In the genomic region with DNA sequence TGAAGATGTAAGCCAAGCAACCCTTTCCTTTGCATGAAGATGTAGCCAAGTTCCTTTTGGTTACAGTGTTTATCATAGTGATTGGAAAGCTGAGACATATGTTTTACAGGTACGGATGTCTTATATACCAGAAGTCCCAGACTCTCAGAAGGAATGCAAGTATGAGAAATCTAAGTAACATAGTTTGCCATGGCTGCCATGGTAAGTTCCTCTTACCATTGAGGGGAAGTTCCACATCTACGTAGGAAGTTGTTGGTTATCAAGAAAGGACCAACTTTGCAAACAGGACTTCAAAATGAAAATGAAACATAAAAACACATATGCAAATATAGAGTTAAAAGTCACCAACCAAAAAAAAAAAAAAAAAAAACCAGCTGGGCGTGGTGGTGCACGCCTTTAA, we compare ENCODE assay signal across 29 mouse cellular contexts. TPM values are rescaled to one million over a fixed set of nuclear protein-coding genes. Genes with fewer than 3 reads are reported as not detected.
A peak's percentile ranks its signal among the peaks of the same experiment; 100 is the strongest.
DNase-seq lines count a peak whose midpoint lies in the region; ATAC-seq and TF ChIP-seq lines count a peak whose summit lies in the region.
"Had no signal": no experiment of that assay in that cellular context is flagged by ENCODE, and none has a peak within 500 bp of the region (broad histone marks: within the 10 kb centered on the region; RNA-seq: fewer than 3 reads in every experiment).

No protein-coding gene starts in this region.

- TF ChIP-seq CTCF in liver, adult 2 months (IDR thresholded peaks at IDR 0.05; ENCODE audit: low read depth, low read length), result no peak
- TF ChIP-seq CTCF in MEL (IDR thresholded peaks at IDR 0.05 in 2 of 3, conservative IDR thresholded peaks at IDR 0.05 in 1 of 3; ENCODE audit: control insufficient read depth in 1 of 3, insufficient read depth in 1 of 3, low read depth in 2 of 3, low read length in 3 of 3, poor library complexity in 1 of 3, severe bottlenecking in 1 of 3), result no peak

- no peak for ATAC-seq in liver, embryonic 12.5 days
- peak; percentile 72 for ATAC-seq in megakaryocyte, adult 5-6 weeks (ENCODE audit: poor library complexity, severe bottlenecking)
- ATAC-seq: forebrain, postnatal 0 days; intestine, postnatal 0 days; midbrain, embryonic 16.5 days had no signal

- WGBS in liver, adult 2 months, result 95% methylated on average over 4 of the region's 4 CpGs
- 81% methylated on average over 4 of the region's 4 CpGs for WGBS in liver, embryonic 12.5 days (ENCODE audit: insufficient replicate concordance)

- no peaks in the 10 kb centered on the region for H3K36me3 ChIP-seq in liver, adult 2 months (ENCODE audit: control insufficient read depth, insufficient read depth, low read length)
- no peaks in the 10 kb centered on the region for H3K36me3 ChIP-seq in liver, embryonic 12.5 days
- no peaks in the 10 kb centered on the region for H3K36me3 ChIP-seq in MEL (ENCODE audit: control insufficient read depth in 1 of 2, insufficient read depth in 2 of 2, low read length in 2 of 2)
- H3K36me3 ChIP-seq: heart, embryonic 10.5 days; heart, embryonic 15.5 days; hindbrain, embryonic 12.5 days; limb, embryonic 10.5 days; limb, embryonic 15.5 days; liver, embryonic 15.5 days; neural tube, embryonic 12.5 days had no signal

- no peaks in the 10 kb centered on the region for H3K4me1 ChIP-seq in liver, adult 2 months (ENCODE audit: control insufficient read depth, insufficient read depth, low read length)
- H3K4me1 ChIP-seq in liver, embryonic 12.5 days, result peaks cover 10% of the 10 kb centered on the region
- no peaks in the 10 kb centered on the region for H3K4me1 ChIP-seq in MEL (ENCODE audit: control insufficient read depth in 1 of 2, insufficient read depth in 2 of 2, low read length in 2 of 2)
- H3K4me1 ChIP-seq: heart, embryonic 10.5 days; heart, embryonic 15.5 days; hindbrain, embryonic 12.5 days; limb, embryonic 10.5 days; limb, embryonic 15.5 days; neural tube, embryonic 12.5 days had no signal

- H3K79me2 ChIP-seq in liver, adult 2 months (ENCODE audit: control insufficient read depth, insufficient read depth, low read length), result no peaks in the 10 kb centered on the region
- no peaks in the 10 kb centered on the region for H3K79me2 ChIP-seq in MEL (ENCODE audit: control insufficient read depth, insufficient read depth, low read length, poor library complexity)

- H3K27me3 ChIP-seq in liver, adult 2 months (ENCODE audit: control insufficient read depth, insufficient read depth, low read length), result peaks cover 30% of the 10 kb centered on the region
- H3K27me3 ChIP-seq in liver, embryonic 12.5 days (replicated peaks), result no peaks in the 10 kb centered on the region
- H3K27me3 ChIP-seq in MEL (ENCODE audit: control insufficient read depth in 1 of 2, insufficient read depth in 2 of 2, low read length in 2 of 2), result no peaks in the 10 kb centered on the region
- H3K27me3 ChIP-seq: heart, embryonic 15.5 days; limb, embryonic 15.5 days; liver, embryonic 15.5 days; neural tube, embryonic 12.5 days had no signal

- no peak overlapping the region for H3K27ac ChIP-seq in liver, adult 2 months (replicated peaks; ENCODE audit: insufficient read depth, low read depth, low read length)
- no peak overlapping the region for H3K27ac ChIP-seq in liver, embryonic 12.5 days
- H3K27ac ChIP-seq in MEL (ENCODE audit: control insufficient read depth, low read depth, low read length), result no peak overlapping the region
- H3K27ac ChIP-seq: heart, embryonic 10.5 days; heart, embryonic 15.5 days; hindbrain, embryonic 12.5 days; limb, embryonic 10.5 days; limb, embryonic 15.5 days; liver, embryonic 15.5 days; neural tube, embryonic 12.5 days had no signal

- no peak overlapping the region for H3K4me2 ChIP-seq in liver, embryonic 12.5 days
- H3K4me2 ChIP-seq: heart, embryonic 15.5 days; hindbrain, embryonic 12.5 days; limb, embryonic 15.5 days; liver, embryonic 15.5 days; lung, embryonic 14.5 days; midbrain, embryonic 11.5 days; neural tube, embryonic 12.5 days had no signal

- no peaks in the 10 kb centered on the region for H3K9me3 ChIP-seq in liver, embryonic 12.5 days (replicated peaks)
- no peaks in the 10 kb centered on the region for H3K9me3 ChIP-seq in MEL (replicated peaks; ENCODE audit: insufficient read depth, low read length)
- H3K9me3 ChIP-seq: heart, embryonic 10.5 days; heart, embryonic 15.5 days; hindbrain, embryonic 12.5 days; limb, embryonic 10.5 days; limb, embryonic 15.5 days; liver, embryonic 15.5 days; neural tube, embryonic 12.5 days had no signal

- no peak for TF ChIP-seq POLR2A in liver, adult 2 months (IDR thresholded peaks at IDR 0.05; ENCODE audit: extremely low read depth, insufficient read depth, low read length)
- no peak for TF ChIP-seq POLR2A in MEL (IDR thresholded peaks at IDR 0.05; ENCODE audit: control insufficient read depth in 1 of 2, insufficient read depth in 1 of 2, low read depth in 1 of 2, low read length in 2 of 2, poor library complexity in 1 of 2)

- TF ChIP-seq EP300 in MEL (IDR thresholded peaks at IDR 0.05; ENCODE audit: low read depth in 1 of 2, low read length in 2 of 2), result no peak

- DNase-seq in liver, adult 2 months (ENCODE audit: extremely low read depth, low read depth, low spot score), result peak; percentile 15
- DNase-seq in MEL (ENCODE audit: low read depth, low spot score), result peak; percentile 53
- no peak for DNase-seq in urinary bladder, postnatal 36 days (ENCODE audit: low spot score in 2 of 2)
- no peak for DNase-seq in adrenal gland, adult 18-20 months (ENCODE audit: low spot score in 2 of 2)
- DNase-seq in retina, postnatal 1 day, result no peak
- DNase-seq: adrenal gland, postnatal 10 days; cerebellum, adult 11-12 months; cerebellum, adult 9-11 months; forebrain, postnatal 0 days; kidney, adult 9 months; kidney, postnatal 10 days; layer of hippocampus, postnatal 36 days; lung, embryonic 14.5 days; lung, postnatal 14 days; right cerebral cortex, postnatal 14 days had no signal

- H3K9ac ChIP-seq in liver, adult 2 months (ENCODE audit: low read depth, low read length), result no peak overlapping the region
- H3K9ac ChIP-seq in liver, embryonic 12.5 days, result no peak overlapping the region
- no peak overlapping the region for H3K9ac ChIP-seq in MEL (ENCODE audit: control insufficient read depth, low read depth, low read length, poor library complexity, severe bottlenecking)
- H3K9ac ChIP-seq: forebrain, postnatal 0 days; heart, embryonic 15.5 days; hindbrain, embryonic 12.5 days; limb, embryonic 15.5 days; liver, embryonic 15.5 days; lung, embryonic 14.5 days; neural tube, embryonic 12.5 days had no signal

- no peak overlapping the region for H3K4me3 ChIP-seq in liver, adult 2 months (ENCODE audit: insufficient read depth, low read depth, low read length)
- no peak overlapping the region for H3K4me3 ChIP-seq in liver, embryonic 12.5 days
- no peak overlapping the region for H3K4me3 ChIP-seq in MEL (ENCODE audit: control insufficient read depth in 1 of 2, insufficient read depth in 1 of 2, low read depth in 2 of 2, low read length in 2 of 2)
- H3K4me3 ChIP-seq: erythroblast, embryonic 14.5 days; heart, embryonic 10.5 days; heart, embryonic 15.5 days; hindbrain, embryonic 12.5 days; limb, embryonic 10.5 days; limb, embryonic 15.5 days; liver, embryonic 15.5 days; myocyte; neural tube, embryonic 12.5 days had no signal

- no peak for TF ChIP-seq RAD21 in MEL (IDR thresholded peaks at IDR 0.05; ENCODE audit: low read depth, low read length)

TF ChIP-seq in MEL, 35 proteins besides CTCF, POLR2A, EP300 and RAD21:
- TF ChIP-seq ZNF384 (IDR thresholded peaks at IDR 0.05; ENCODE audit: low read depth, low read length) (peak; percentile 49), ETS1 (IDR thresholded peaks at IDR 0.05; ENCODE audit: low read depth, low read length) (0 out of 2 replicates have a peak, but pooled peaks have one; percentile 28), ZMIZ1 (IDR thresholded peaks at IDR 0.05; ENCODE audit: low read depth, low read length) (no peak)

RNA-seq across cellular contexts. Expression of gene Ublcp1, which starts 8.1 kb away (rescaled TPM):
- total RNA-seq in liver, adult 2 months (2014; rRNA removed), result 29.9 and 35.0 TPM in 2 replicates
- 6.2 and 6.7 TPM in 2 replicates for polyA plus RNA-seq in liver, adult 2 months (2012; rRNA removed)
- 41.8 and 41.9 TPM in 2 replicates for polyA plus RNA-seq in liver, embryonic 12.5 days (2016; fragmentation: Nextera tagmentation; extraction: Ambion mirVana)
- 18.8 and 21.1 TPM in 2 replicates for total RNA-seq in MEL (2012; rRNA removed)
- 10 to 100 TPM in 1 of 2 experiments, not detected in 1; 22.2 TPM for polyA plus RNA-seq in MEL (2012; ENCODE audit: insufficient read depth in 1 of 2, insufficient read length in 2 of 2, low read depth in 1 of 2, low replicate concordance in 2 of 2, missing spikeins in 1 of 2)
- 23.0 and 28.1 TPM in 2 replicates for total RNA-seq in megakaryocyte, adult 5-6 weeks (2015)
- total RNA-seq in megakaryocyte, adult 5-6 weeks (2017), result 23.8 and 27.0 TPM in 2 replicates
- 10 to 100 TPM; 35.5 to 46.2 TPM for total RNA-seq in adrenal gland, adult 18-20 months (2021)

RNA-seq across cellular contexts. Expression of gene Rnf145, which starts 40.4 kb away (rescaled TPM):
- total RNA-seq in liver, adult 2 months (2014; rRNA removed), result 18.0 and 24.0 TPM in 2 replicates
- polyA plus RNA-seq in liver, adult 2 months (2012; rRNA removed), result 9.1 and 17.0 TPM in 2 replicates
- 64.7 and 71.1 TPM in 2 replicates for polyA plus RNA-seq in liver, embryonic 12.5 days (2016; fragmentation: Nextera tagmentation; extraction: Ambion mirVana)
- 74.9 and 94.1 TPM in 2 replicates for total RNA-seq in MEL (2012; rRNA removed)
- 10 to 100 TPM in 1 of 2 experiments, not detected in 1; 73.5 TPM for polyA plus RNA-seq in MEL (2012; ENCODE audit: insufficient read depth in 1 of 2, insufficient read length in 2 of 2, low read depth in 1 of 2, low replicate concordance in 2 of 2, missing spikeins in 1 of 2)
- 15.9 and 17.3 TPM in 2 replicates for total RNA-seq in megakaryocyte, adult 5-6 weeks (2015)
- total RNA-seq in megakaryocyte, adult 5-6 weeks (2017), result 20.9 and 21.0 TPM in 2 replicates
- total RNA-seq in adrenal gland, adult 18-20 months (2021), result 10 to 100 TPM; 47.2 to 61.7 TPM

Comparison
In these comparisons a context has a peak if more than half of its experiments do, and no peak if none do; other contexts are left out.
1. DNase-seq: peak in liver, adult 2 months (single experiment) and MEL (single experiment); none in urinary bladder, postnatal 36 days (0 of 2), adrenal gland, adult 18-20 months (0 of 2) and retina, postnatal 1 day (single experiment).